ENCODE assay signal across 28 mouse cellular contexts in the genomic region with DNA sequence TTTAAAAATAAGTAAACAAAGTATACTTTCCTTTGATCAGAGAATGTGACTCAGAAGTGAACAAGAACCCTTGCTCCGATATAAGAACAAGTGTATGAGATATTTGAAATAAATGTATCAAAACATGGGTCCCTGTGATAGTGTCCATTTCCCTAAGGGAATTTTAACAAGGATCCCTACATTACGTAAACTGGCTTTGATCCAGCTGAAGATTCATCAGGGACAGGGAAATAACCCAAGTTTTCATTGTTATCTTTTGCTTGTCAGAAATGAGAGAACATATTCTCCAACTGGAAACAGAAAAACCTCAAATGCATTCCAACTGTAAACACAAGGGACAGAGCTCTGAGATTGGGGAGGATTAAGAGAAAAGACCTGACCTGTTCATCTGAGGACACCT. TPM values are rescaled to one million over a fixed set of nuclear protein-coding genes. Genes with fewer than 3 reads are reported as not detected.
"Had no signal": no experiment of that assay in that cellular context is flagged by ENCODE, and none has a peak within 500 bp of the region (broad histone marks: within the 10 kb centered on the region; RNA-seq: fewer than 3 reads in every experiment).

A gene (plus strand): TSS at position 301 of the 400 bp plus-strand sequence.

- H3K4me3 ChIP-seq: midbrain, embryonic 12.5 days; myocyte; neural tube, embryonic 13.5 days; neural tube, embryonic 15.5 days had no signal

- H3K4me1 ChIP-seq: midbrain, embryonic 12.5 days; neural tube, embryonic 13.5 days; neural tube, embryonic 15.5 days had no signal

- H3K27ac ChIP-seq: liver, embryonic 14.5 days; midbrain, embryonic 12.5 days; neural tube, embryonic 13.5 days; neural tube, embryonic 15.5 days had no signal

- H3K4me2 ChIP-seq: lung, embryonic 14.5 days; midbrain, embryonic 12.5 days; neural tube, embryonic 13.5 days; neural tube, embryonic 15.5 days had no signal

- H3K9ac ChIP-seq: liver, embryonic 14.5 days; lung, embryonic 14.5 days; midbrain, embryonic 12.5 days; neural tube, embryonic 13.5 days; neural tube, embryonic 15.5 days had no signal

- ATAC-seq: midbrain, embryonic 16.5 days had no signal

- H3K27me3 ChIP-seq: midbrain, embryonic 12.5 days; neural tube, embryonic 13.5 days; neural tube, embryonic 15.5 days had no signal

- DNase-seq: lung, adult 18-20 months; lung, embryonic 14.5 days; lung, postnatal 10 days; lung, postnatal 4 days; midbrain, embryonic 14.5 days; retina, postnatal 1 day; right cerebral cortex, adult 18-20 months; right cerebral cortex, postnatal 25 days; right cerebral cortex, postnatal 4 days; spleen, adult 18-20 months; thymus, adult 2 months; thymus, postnatal 25 days; thymus, postnatal 4 days had no signal

- H3K36me3 ChIP-seq: midbrain, embryonic 12.5 days; neural tube, embryonic 13.5 days; neural tube, embryonic 15.5 days had no signal

- H3K9me3 ChIP-seq: midbrain, embryonic 12.5 days; neural tube, embryonic 13.5 days had no signal

RNA-seq across cellular contexts. Expression of the gene that starts here (rescaled TPM):
- total RNA-seq: megakaryocyte, adult 5-6 weeks; megakaryocyte-erythroid progenitor cell, adult 5-6 weeks had no signal
- polyA plus RNA-seq: liver, embryonic 14.5 days; liver, embryonic 16.5 days; lung, embryonic 14.5 days; lung, embryonic 16.5 days; midbrain, embryonic 12.5 days; midbrain, embryonic 14.5 days; midbrain, embryonic 16.5 days; myocyte; neural tube, embryonic 11.5 days; neural tube, embryonic 13.5 days; neural tube, embryonic 15.5 days; small intestine, adult 2 months; stomach, embryonic 14.5 days; stomach, embryonic 16.5 days; thymus, adult 2 months; urinary bladder, adult 2 months had no signal
